Mouse (Mus musculus): ENCODE results near the gene Opn3. TPM values are rescaled to one million over a fixed set of nuclear protein-coding genes. Genes with fewer than 3 reads are reported as not detected.
A peak's percentile ranks its signal among the peaks of the same experiment; 100 is the strongest.

Gene Opn3
- polyA plus RNA-seq, 1 experiment, result 4.5 TPM

- DNase-seq (ENCODE audit: low read depth), result peak; percentile 100
- TF ChIP-seq POLR2A (IDR thresholded peaks at IDR 0.05; ENCODE audit: borderline replicate concordance, extremely low read depth, insufficient read depth, insufficient read length, poor library complexity, severe bottlenecking), result peak; percentile 72
- no peak for TF ChIP-seq CTCF (IDR thresholded peaks at IDR 0.05; ENCODE audit: borderline replicate concordance, extremely low read depth, insufficient read depth, insufficient read length)
Measured at GRCm38 (mm10) chr1:175625257-175625879, 67.2 kb downstream of the Opn3 start, which contains the start of gene Fh1. Gene Fh1 (minus strand): TSS chr1:175625635.

DNA sequence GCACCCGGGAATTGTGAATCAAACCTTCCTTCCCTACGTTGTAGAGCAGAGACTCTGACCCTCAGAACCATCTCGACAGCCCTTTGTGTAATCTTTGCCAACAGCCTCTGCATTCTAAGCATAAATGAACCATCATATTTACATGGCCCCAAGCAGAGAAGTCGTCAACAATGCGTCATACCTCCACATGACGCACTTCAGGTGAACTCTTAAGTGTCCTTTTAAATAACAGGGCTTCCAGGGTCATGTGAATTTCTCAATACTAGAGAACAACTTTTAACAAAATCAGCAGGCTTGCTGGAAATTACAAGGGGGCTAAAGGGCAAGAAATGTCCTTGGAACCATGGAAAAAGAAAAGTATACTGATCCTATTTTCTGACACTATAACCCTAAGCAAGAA, 68.9 kb downstream of the Opn3 start:
- DNase-seq (ENCODE audit: low read depth), result no peak
- TF ChIP-seq POLR2A (IDR thresholded peaks at IDR 0.05; ENCODE audit: borderline replicate concordance, extremely low read depth, insufficient read depth, insufficient read length, poor library complexity, severe bottlenecking), result no peak
- TF ChIP-seq CTCF (IDR thresholded peaks at IDR 0.05; ENCODE audit: borderline replicate concordance, extremely low read depth, insufficient read depth, insufficient read length), result no peak

GRCm38 (mm10) chr1:175619814-175620431, 72.7 kb downstream of the Opn3 start, which contains the start of gene Kmo:
Gene Kmo (plus strand): TSS chr1:175620381.
- TF ChIP-seq CTCF (IDR thresholded peaks at IDR 0.05; ENCODE audit: borderline replicate concordance, extremely low read depth, insufficient read depth, insufficient read length), result no peak
- TF ChIP-seq POLR2A (IDR thresholded peaks at IDR 0.05; ENCODE audit: borderline replicate concordance, extremely low read depth, insufficient read depth, insufficient read length, poor library complexity, severe bottlenecking), result no peak
- DNase-seq (ENCODE audit: low read depth), result no peak

DNA sequence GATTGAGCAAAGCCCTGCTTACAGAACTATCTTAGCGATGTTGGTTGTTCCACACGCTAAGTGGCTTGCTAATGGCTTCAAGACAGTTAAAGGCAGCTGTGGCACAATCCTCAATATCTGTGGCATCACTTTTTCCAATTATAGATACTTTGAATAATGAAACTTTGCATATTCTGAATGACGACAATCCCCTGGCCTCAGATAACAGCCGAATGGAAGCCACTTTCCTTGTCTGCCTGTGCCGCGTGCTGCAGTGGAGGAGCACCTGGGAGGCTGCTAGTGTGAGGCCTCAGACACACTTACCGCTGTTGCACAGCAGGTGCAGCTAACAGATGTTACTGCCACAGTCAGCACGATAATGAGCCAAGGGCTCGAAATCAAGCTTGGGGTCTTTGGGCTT, 77.6 kb downstream of the Opn3 start:
- no peak for TF ChIP-seq POLR2A (IDR thresholded peaks at IDR 0.05; ENCODE audit: borderline replicate concordance, extremely low read depth, insufficient read depth, insufficient read length, poor library complexity, severe bottlenecking)
- no peak for TF ChIP-seq CTCF (IDR thresholded peaks at IDR 0.05; ENCODE audit: borderline replicate concordance, extremely low read depth, insufficient read depth, insufficient read length)
- DNase-seq (ENCODE audit: low read depth), result no peak

Other genes starting within 250 kb of the Opn3 start
- gene Rgs7, start 200.3 kb downstream of the Opn3 start, polyA plus RNA-seq (2012; rRNA removed), result 15.2 and 22.5 TPM in 2 replicates
- gene Kmo, start 72.4 kb downstream of the Opn3 start, polyA plus RNA-seq (2012; rRNA removed), result 0.06 and 0.08 TPM in 2 replicates
- gene Fh1, start 67.1 kb downstream of the Opn3 start, polyA plus RNA-seq (2012; rRNA removed), result 61.7 and 62.5 TPM in 2 replicates
- 4.3 and 5.2 TPM in 2 replicates for gene Chml, start 125 bp upstream of the Opn3 start, polyA plus RNA-seq (2012; rRNA removed)
- gene Wdr64, start 5.8 kb upstream of the Opn3 start, polyA plus RNA-seq (2012; rRNA removed), result 0.03 and 0.04 TPM in 2 replicates
- 4.3 and 5.4 TPM in 2 replicates for gene Exo1, start 187.8 kb upstream of the Opn3 start, polyA plus RNA-seq (2012; rRNA removed)
- gene Gm38100, start 227.6 kb upstream of the Opn3 start, polyA plus RNA-seq (2012; rRNA removed), result not detected in 2 replicates